Mouse (Mus musculus): ENCODE measurements around the gene Gpr18. TPM values are rescaled to one million over a fixed set of nuclear protein-coding genes. Genes with fewer than 3 reads are reported as not detected.

Gpr18 gene
- polyA plus RNA-seq, 1 experiment from 2014 or later = 0.20 TPM

GRCm38 (mm10) chr14:121896126-121897090, 19.2 kb downstream of the Gpr18 start:
- H3K9me3 ChIP-seq = no peaks in the 10 kb centered on the region
- no peak overlapping the region for H3K4me2 ChIP-seq (replicated peaks)
- ATAC-seq (ENCODE audit: low FRiP score, low read depth) = no peak
- no peaks in the 10 kb centered on the region for H3K36me3 ChIP-seq
- no peak overlapping the region for H3K27ac ChIP-seq
- no peaks in the 10 kb centered on the region for H3K4me1 ChIP-seq
- H3K9ac ChIP-seq = no peak overlapping the region
- 76% methylated on average over 6 of the region's 6 CpGs for WGBS
- H3K27me3 ChIP-seq (replicated peaks) = no peaks in the 10 kb centered on the region
- H3K4me3 ChIP-seq = no peak overlapping the region

GRCm38 (mm10) chr14:121895316-121895715, 20.3 kb downstream of the Gpr18 start:
- no peaks in the 10 kb centered on the region for H3K27me3 ChIP-seq (replicated peaks)
- H3K4me1 ChIP-seq = no peaks in the 10 kb centered on the region
- no peak overlapping the region for H3K4me2 ChIP-seq (replicated peaks)
- no peak overlapping the region for H3K27ac ChIP-seq
- 96% methylated on average over 4 of the region's 4 CpGs for WGBS
- no peak overlapping the region for H3K4me3 ChIP-seq
- ATAC-seq (ENCODE audit: low FRiP score, low read depth) = no peak
- no peak overlapping the region for H3K9ac ChIP-seq
- H3K36me3 ChIP-seq = peaks cover 5% of the 10 kb centered on the region; the same call in 1 of the 2 replicates
- no peaks in the 10 kb centered on the region for H3K9me3 ChIP-seq

- Histone ChIP-seq H3K4me2 (replicated peaks) (no peak overlapping the region), H3K27me3 (replicated peaks) (no peaks in the 10 kb centered on the region), H3K4me3 (no peak overlapping the region), H3K4me1 (no peaks in the 10 kb centered on the region), H3K9ac (no peak overlapping the region), H3K9me3 (no peaks in the 10 kb centered on the region), H3K27ac (no peak overlapping the region), H3K36me3 (peaks cover 6% of the 10 kb centered on the region; the same call in 1 of the 2 replicates)
- no peak for ATAC-seq (ENCODE audit: low FRiP score, low read depth)
- WGBS = 49% methylated on average over 5 of the region's 5 CpGs
Measured at GRCm38 (mm10) chr14:121894511-121895135, 21.0 kb downstream of the Gpr18 start.

GRCm38 (mm10) chr14:121893747-121894146, 21.8 kb downstream of the Gpr18 start:
- 86% methylated on average over 6 of the region's 6 CpGs for WGBS
- Histone ChIP-seq H3K9ac (no peak overlapping the region), H3K36me3 (peaks cover 6% of the 10 kb centered on the region; the same call in 1 of the 2 replicates), H3K27ac (no peak overlapping the region), H3K4me1 (no peaks in the 10 kb centered on the region), H3K4me2 (replicated peaks) (no peak overlapping the region), H3K9me3 (no peaks in the 10 kb centered on the region), H3K4me3 (no peak overlapping the region), H3K27me3 (replicated peaks) (no peaks in the 10 kb centered on the region)
- no peak for ATAC-seq (ENCODE audit: low FRiP score, low read depth)

- no peak overlapping the region for H3K27ac ChIP-seq
- no peaks in the 10 kb centered on the region for H3K9me3 ChIP-seq
- peaks cover 10% of the 10 kb centered on the region for H3K4me1 ChIP-seq
- H3K4me3 ChIP-seq = no peak overlapping the region
- H3K9ac ChIP-seq = no peak overlapping the region
- 81% methylated on average over 6 of the region's 6 CpGs for WGBS
- no peak overlapping the region for H3K4me2 ChIP-seq (replicated peaks)
- no peaks in the 10 kb centered on the region for H3K27me3 ChIP-seq (replicated peaks)
- no peak for ATAC-seq (ENCODE audit: low FRiP score, low read depth)
- no peaks in the 10 kb centered on the region for H3K36me3 ChIP-seq
Measured at GRCm38 (mm10) chr14:121884150-121884797, 31.3 kb downstream of the Gpr18 start.

GRCm38 (mm10) chr14:121881211-121881610, 34.4 kb downstream of the Gpr18 start:
- H3K27me3 ChIP-seq (replicated peaks) = no peaks in the 10 kb centered on the region
- no peak overlapping the region for H3K4me3 ChIP-seq
- WGBS = 90% methylated on average over 7 of the region's 7 CpGs
- ATAC-seq (ENCODE audit: low FRiP score, low read depth) = no peak
- peaks cover 17% of the 10 kb centered on the region for H3K4me1 ChIP-seq
- 0 out of 2 replicates have a peak overlapping the region, but pooled peaks have one; percentile 29 for H3K9ac ChIP-seq
- no peak overlapping the region for H3K27ac ChIP-seq
- H3K4me2 ChIP-seq (replicated peaks) = no peak overlapping the region
- H3K36me3 ChIP-seq = no peaks in the 10 kb centered on the region
- no peaks in the 10 kb centered on the region for H3K9me3 ChIP-seq

GRCm38 (mm10) chr14:121879266-121879840, 36.2 kb downstream of the Gpr18 start:
- H3K9ac ChIP-seq = peak overlapping the region; percentile 89
- ATAC-seq (ENCODE audit: low FRiP score, low read depth) = no peak

GRCm38 (mm10) chr14:121878859-121879206, 36.7 kb downstream of the Gpr18 start:
- Histone ChIP-seq H3K27ac (no peak overlapping the region), H3K4me2 (replicated peaks) (peak overlapping the region; percentile 92), H3K4me3 (peak overlapping the region; percentile 92), H3K9me3 (no peaks in the 10 kb centered on the region), H3K36me3 (no peaks in the 10 kb centered on the region), H3K4me1 (peaks cover 17% of the 10 kb centered on the region), H3K9ac (peak overlapping the region; percentile 89), H3K27me3 (replicated peaks) (no peaks in the 10 kb centered on the region)
- WGBS = under 1% methylated on average over 27 of the region's 27 CpGs
- peak; percentile 73; the same call in 1 of the 2 replicates for ATAC-seq (ENCODE audit: low FRiP score, low read depth)

More at GRCm38 (mm10) chr14:121879266-121879840, 36.2 kb downstream of the Gpr18 start:
- no peak overlapping the region for H3K27ac ChIP-seq
- H3K4me2 ChIP-seq (replicated peaks) = peak overlapping the region; percentile 92
- peaks cover 17% of the 10 kb centered on the region for H3K4me1 ChIP-seq
- H3K27me3 ChIP-seq (replicated peaks) = no peaks in the 10 kb centered on the region
- no peaks in the 10 kb centered on the region for H3K36me3 ChIP-seq
- peak overlapping the region; percentile 92 for H3K4me3 ChIP-seq
- 23% methylated on average over 16 of the region's 16 CpGs for WGBS
- no peaks in the 10 kb centered on the region for H3K9me3 ChIP-seq

- peaks cover 17% of the 10 kb centered on the region for H3K4me1 ChIP-seq
- peak within 1 kb of the TSS; percentile 89 for H3K9ac ChIP-seq
- no peaks in the 10 kb centered on the region for H3K36me3 ChIP-seq
- H3K9me3 ChIP-seq = no peaks in the 10 kb centered on the region
- peak; percentile 98 for ATAC-seq (ENCODE audit: low FRiP score, low read depth)
- H3K27me3 ChIP-seq (replicated peaks) = no peaks in the 10 kb centered on the region
- H3K4me2 ChIP-seq (replicated peaks) = peak within 1 kb of the TSS; percentile 92
- H3K4me3 ChIP-seq = peak within 1 kb of the TSS; percentile 92
- peak within 1 kb of the TSS; percentile 83 for H3K27ac ChIP-seq
- WGBS = under 1% methylated on average over 61 of the region's 61 CpGs
Measured at GRCm38 (mm10) chr14:121878176-121878858, 37.3 kb downstream of the Gpr18 start, which contains the start of gene Ubac2. Gene Ubac2 (plus strand): TSS chr14:121878620.

GRCm38 (mm10) chr14:121877640-121878039, 37.9 kb downstream of the Gpr18 start:
- ATAC-seq (ENCODE audit: low FRiP score, low read depth) = 0 out of 2 replicates have a peak, but pooled peaks have one; percentile 0
- Histone ChIP-seq H3K4me2 (replicated peaks) (peak overlapping the region; percentile 92), H3K36me3 (no peaks in the 10 kb centered on the region), H3K4me3 (peak overlapping the region; percentile 92), H3K9ac (peak overlapping the region; percentile 89), H3K27ac (no peak overlapping the region), H3K4me1 (peaks cover 17% of the 10 kb centered on the region), H3K9me3 (no peaks in the 10 kb centered on the region), H3K27me3 (replicated peaks) (no peaks in the 10 kb centered on the region)
- WGBS = 36% methylated on average over 8 of the region's 8 CpGs

GRCm38 (mm10) chr14:121876860-121877259, 38.7 kb downstream of the Gpr18 start:
- no peaks in the 10 kb centered on the region for H3K9me3 ChIP-seq
- no peaks in the 10 kb centered on the region for H3K36me3 ChIP-seq
- no peak overlapping the region for H3K27ac ChIP-seq
- no peak for ATAC-seq (ENCODE audit: low FRiP score, low read depth)
- H3K4me1 ChIP-seq = peaks cover 17% of the 10 kb centered on the region
- H3K4me3 ChIP-seq = no peak overlapping the region
- H3K4me2 ChIP-seq (replicated peaks) = no peak overlapping the region
- H3K27me3 ChIP-seq (replicated peaks) = no peaks in the 10 kb centered on the region
- WGBS = 96% methylated on average over 2 of the region's 2 CpGs
- no peak overlapping the region for H3K9ac ChIP-seq

Measured in neural tube, embryonic 12.5 days (tissue).